Mouse (Mus musculus) stomach, embryonic 14.5 days (tissue): Measurements from ENCODE around the gene Glyat. TPM values are rescaled to one million over a fixed set of nuclear protein-coding genes. Genes with fewer than 3 reads are reported as not detected.

Experiments used
- polyA plus RNA-seq: library from polyadenylated mRNA; unstranded; fragments of >200 nt; fragmentation: Nextera tagmentation; extraction: Ambion mirVana; gene quantifications from 2 replicates; pipeline ENCODE4 v1.2.1, GENCODE M21; 2014

Gene Glyat
- polyA plus RNA-seq, 1 experiment from 2014 or later: not detected

Other genes with a start within 250 kb of the Glyat start
- gene Olfr1440, start 246.0 kb upstream of the Glyat start, polyA plus RNA-seq: not detected in 2 replicates
- not detected in 2 replicates for gene Olfr1441, start 215.9 kb upstream of the Glyat start, polyA plus RNA-seq
- gene Pfpl, start 205.4 kb upstream of the Glyat start, polyA plus RNA-seq: not detected in 2 replicates
- gene Mpeg1, start 172.5 kb upstream of the Glyat start, polyA plus RNA-seq: 1.3 and 1.4 TPM in 2 replicates
- 18.9 and 20.2 TPM in 2 replicates for gene Dtx4, start 131.9 kb upstream of the Glyat start, polyA plus RNA-seq
- gene Fam111a, start 87.6 kb upstream of the Glyat start, polyA plus RNA-seq: 22.7 and 23.5 TPM in 2 replicates
- gene Gm4952, start 33.3 kb upstream of the Glyat start, polyA plus RNA-seq: 0.22 TPM in 1 of 2 replicates, not detected in the other
- not detected in 2 replicates for gene Olfr1442, start 37.1 kb downstream of the Glyat start, polyA plus RNA-seq
- gene Olfr1443, start 44.8 kb downstream of the Glyat start, polyA plus RNA-seq: not detected in 2 replicates
- gene Keg1, start 62.5 kb downstream of the Glyat start, polyA plus RNA-seq: not detected in 2 replicates
- gene Cntf, start 132.3 kb downstream of the Glyat start, polyA plus RNA-seq: 1.1 TPM in 2 replicates
- gene Zfp91, start 162.8 kb downstream of the Glyat start, polyA plus RNA-seq: 10.4 and 12.0 TPM in 2 replicates
- 1.7 and 2.3 TPM in 2 replicates for gene Lpxn, start 162.9 kb downstream of the Glyat start, polyA plus RNA-seq
- gene Gm5244, start 213.4 kb downstream of the Glyat start, polyA plus RNA-seq: not detected in 2 replicates
- gene Olfr1444, start 224.0 kb downstream of the Glyat start, polyA plus RNA-seq: not detected in 2 replicates